Mouse (Mus musculus) left cerebral cortex, adult 9 months (tissue): ENCODE results near the gene Six5.

ENCODE experiments used
- DNase-seq, 2 experiments: peaks; one replicate each; pipeline ENCODE4 v3.0.0; 2022; ENCODE audit warnings: low spot score in 2 of 2

The Six5 gene

GRCm38 (mm10) chr7:19147497-19148045 lies 53.2 kb downstream of the Six5 start:
- no peak for DNase-seq
